Mouse (Mus musculus): ENCODE data around the gene Maml1.

- no peak for TF ChIP-seq CHD2 (IDR thresholded peaks at IDR 0.05; ENCODE audit: low read depth, low read length)
- no peak for TF ChIP-seq ZNF384 (IDR thresholded peaks at IDR 0.05; ENCODE audit: low read depth, low read length)
- no peak for TF ChIP-seq HCFC1 (IDR thresholded peaks at IDR 0.05; ENCODE audit: borderline replicate concordance, insufficient read depth, low read length)
Observed at GRCm38 (mm10) chr11:50219833-50220232, 72.3 kb downstream of the Maml1 start.

All from ES-E14 (cell line).